ENCODE assay signal across 8 mouse cellular contexts in the genomic region with DNA sequence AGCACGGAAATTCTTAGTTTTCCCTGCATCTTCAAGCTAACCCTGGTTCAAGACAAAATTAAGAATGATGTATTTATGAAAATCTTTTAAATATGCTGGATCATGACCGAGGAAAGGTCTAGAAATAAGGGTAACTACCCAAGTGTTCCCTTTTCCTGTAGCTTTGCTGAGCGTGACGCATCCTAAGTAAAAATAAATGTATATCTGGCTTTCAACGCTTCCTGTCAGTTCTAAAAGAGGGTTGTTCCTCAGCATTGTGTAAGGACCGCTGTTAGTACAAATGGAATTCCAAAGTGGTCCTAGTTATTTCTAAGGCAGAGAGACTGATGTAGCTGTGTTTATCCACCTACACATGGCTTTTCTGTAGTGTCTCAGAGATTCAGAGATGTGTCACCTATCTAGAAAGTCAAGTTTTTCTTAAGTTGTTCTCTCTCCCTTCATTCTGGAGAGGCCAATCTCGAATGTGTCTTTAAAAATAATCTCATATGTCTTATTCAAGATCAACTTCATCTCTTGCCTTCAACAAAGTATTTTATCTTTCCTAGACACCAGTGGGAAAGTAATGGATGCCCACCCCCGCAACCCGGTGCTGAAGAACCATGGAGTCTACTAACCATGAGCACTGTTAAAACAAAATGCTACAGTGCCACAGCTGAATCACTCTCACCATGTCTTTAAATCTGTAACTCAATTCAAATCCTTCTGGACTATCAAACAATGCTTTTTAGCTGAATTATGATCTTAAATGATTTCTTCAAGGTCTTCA. TPM values are rescaled to one million over a fixed set of nuclear protein-coding genes. Genes with fewer than 3 reads are reported as not detected.
DNase-seq lines count a peak whose midpoint lies in the region; ATAC-seq and TF ChIP-seq lines count a peak whose summit lies in the region.

No protein-coding gene starts in this region.

- peak; percentile 15 for DNase-seq in liver, adult 2 months (ENCODE audit: extremely low read depth, low read depth, low spot score)
- DNase-seq in liver = no peak
- no peak for DNase-seq in hindbrain, postnatal 0 days (ENCODE audit: low spot score)
- DNase-seq in urinary bladder, postnatal 4 days (ENCODE audit: low spot score in 2 of 2) = no peak
- no peak for DNase-seq in Muller cell, postnatal 12 days (ENCODE audit: inconsistent ontology term)

- peak overlapping the region; percentile 33; the same call in 1 of the 2 replicates for H3K4me3 ChIP-seq in liver, adult 2 months (ENCODE audit: insufficient read depth, low read depth, low read length)
- H3K4me3 ChIP-seq in embryonic facial prominence, embryonic 12.5 days = peak overlapping the region; percentile 94
- H3K4me3 ChIP-seq in hindbrain, postnatal 0 days (ENCODE audit: low read length) = peak overlapping the region; percentile 44; the same call in 1 of the 2 replicates
- H3K4me3 ChIP-seq in neural tube, embryonic 12.5 days = no peak overlapping the region

- no peaks in the 10 kb centered on the region for H3K36me3 ChIP-seq in liver, adult 2 months (ENCODE audit: control insufficient read depth, insufficient read depth, low read length)
- H3K36me3 ChIP-seq in embryonic facial prominence, embryonic 12.5 days = no peaks in the 10 kb centered on the region
- H3K36me3 ChIP-seq in hindbrain, postnatal 0 days (ENCODE audit: insufficient read depth, low read length) = no peaks in the 10 kb centered on the region
- H3K36me3 ChIP-seq in neural tube, embryonic 12.5 days = no peaks in the 10 kb centered on the region

- H3K9ac ChIP-seq in liver, adult 2 months (ENCODE audit: low read depth, low read length) = peak overlapping the region; percentile 46; the same call in 1 of the 2 replicates
- H3K9ac ChIP-seq in embryonic facial prominence, embryonic 12.5 days = no peak overlapping the region
- no peak overlapping the region for H3K9ac ChIP-seq in hindbrain, postnatal 0 days (replicated peaks; ENCODE audit: low read length)
- no peak overlapping the region for H3K9ac ChIP-seq in neural tube, embryonic 12.5 days

- peaks cover 41% of the 10 kb centered on the region for H3K4me1 ChIP-seq in liver, adult 2 months (ENCODE audit: control insufficient read depth, insufficient read depth, low read length)
- peaks cover 33% of the 10 kb centered on the region for H3K4me1 ChIP-seq in embryonic facial prominence, embryonic 12.5 days
- H3K4me1 ChIP-seq in hindbrain, postnatal 0 days (ENCODE audit: insufficient read depth, low read length) = peaks cover 7% of the 10 kb centered on the region; the same call in 1 of the 2 replicates
- peaks cover 12% of the 10 kb centered on the region for H3K4me1 ChIP-seq in neural tube, embryonic 12.5 days

- ATAC-seq in embryonic facial prominence, embryonic 12.5 days (ENCODE audit: insufficient number of reproducible peaks, insufficient read depth, low FRiP score, low TSS enrichment) = no peak
- ATAC-seq in hindbrain, postnatal 0 days = no peak
- ATAC-seq in neural tube, embryonic 12.5 days (ENCODE audit: low FRiP score, low read depth) = no peak
- ATAC-seq in megakaryocyte-erythroid progenitor cell, adult 5-6 weeks (replicated peaks; ENCODE audit: low FRiP score, low TSS enrichment, poor library complexity, severe bottlenecking) = no peak

- H3K27me3 ChIP-seq in liver, adult 2 months (ENCODE audit: control insufficient read depth, insufficient read depth, low read length) = no peaks in the 10 kb centered on the region
- H3K27me3 ChIP-seq in embryonic facial prominence, embryonic 12.5 days = no peaks in the 10 kb centered on the region
- no peaks in the 10 kb centered on the region; the same call in 1 of the 2 replicates for H3K27me3 ChIP-seq in hindbrain, postnatal 0 days (ENCODE audit: insufficient read depth, low read length)
- no peaks in the 10 kb centered on the region for H3K27me3 ChIP-seq in neural tube, embryonic 12.5 days (replicated peaks)

- H3K4me2 ChIP-seq in embryonic facial prominence, embryonic 12.5 days (replicated peaks) = peak overlapping the region; percentile 63
- peak overlapping the region; percentile 73 for H3K4me2 ChIP-seq in hindbrain, postnatal 0 days (ENCODE audit: low read depth, low read length)
- H3K4me2 ChIP-seq in neural tube, embryonic 12.5 days (replicated peaks) = peak overlapping the region; percentile 85

- 30% methylated on average over 9 of the region's 9 CpGs for WGBS in liver, adult 2 months
- 77% methylated on average over 9 of the region's 9 CpGs for WGBS in embryonic facial prominence, embryonic 12.5 days
- 81% methylated on average over 9 of the region's 9 CpGs for WGBS in hindbrain, postnatal 0 days
- 83% methylated on average over 9 of the region's 9 CpGs for WGBS in neural tube, embryonic 12.5 days

- peak overlapping the region; percentile 48 for H3K27ac ChIP-seq in liver, adult 2 months (replicated peaks; ENCODE audit: insufficient read depth, low read depth, low read length)
- H3K27ac ChIP-seq in embryonic facial prominence, embryonic 12.5 days = peak overlapping the region; percentile 97
- H3K27ac ChIP-seq in hindbrain, postnatal 0 days = no peak overlapping the region
- no peak overlapping the region for H3K27ac ChIP-seq in neural tube, embryonic 12.5 days

- H3K79me2 ChIP-seq in liver, adult 2 months (ENCODE audit: control insufficient read depth, insufficient read depth, low read length) = peaks cover 39% of the 10 kb centered on the region; the same call in 1 of the 2 replicates

- H3K9me3 ChIP-seq in embryonic facial prominence, embryonic 12.5 days = no peaks in the 10 kb centered on the region
- no peaks in the 10 kb centered on the region for H3K9me3 ChIP-seq in hindbrain, postnatal 0 days (ENCODE audit: low read length)
- H3K9me3 ChIP-seq in neural tube, embryonic 12.5 days = no peaks in the 10 kb centered on the region

- TF ChIP-seq CTCF in liver, adult 2 months (IDR thresholded peaks at IDR 0.05; ENCODE audit: low read depth, low read length) = no peak
- TF ChIP-seq CTCF in hindbrain, postnatal 0 days (IDR thresholded peaks at IDR 0.05; ENCODE audit: low read depth) = no peak

- TF ChIP-seq POLR2A in liver, adult 2 months (IDR thresholded peaks at IDR 0.05; ENCODE audit: extremely low read depth, insufficient read depth, low read length) = no peak

RNA-seq across cellular contexts. Expression of gene Nfe2l2, which starts 2.4 kb away (rescaled TPM):
- 29.5 and 34.1 TPM in 2 replicates for total RNA-seq in liver, adult 2 months (2014; rRNA removed)
- 35.9 and 40.1 TPM in 2 replicates for polyA plus RNA-seq in liver, adult 2 months (2012; rRNA removed)
- 33.2 and 36.2 TPM in 2 replicates for polyA plus RNA-seq in embryonic facial prominence, embryonic 12.5 days (2016; fragmentation: Nextera tagmentation; extraction: Ambion mirVana)
- total RNA-seq in hindbrain, postnatal 0 days (2014; rRNA removed) = 7.4 and 11.6 TPM in 2 replicates
- 16.3 and 17.0 TPM in 2 replicates for polyA plus RNA-seq in hindbrain, postnatal 0 days (2015; fragmentation: Nextera tagmentation; extraction: Ambion mirVana)
- 18.2 and 20.9 TPM in 2 replicates for polyA plus RNA-seq in neural tube, embryonic 12.5 days (2016; fragmentation: Nextera tagmentation; extraction: Ambion mirVana)
- total RNA-seq in megakaryocyte-erythroid progenitor cell, adult 5-6 weeks (2014; fragmentation: Nextera tagmentation) = 127 and 136 TPM in 2 replicates
- 123 and 130 TPM in 2 replicates for total RNA-seq in megakaryocyte-erythroid progenitor cell, adult 5-6 weeks (2017)

RNA-seq across cellular contexts. Expression of gene Hnrnpa3, which starts 42.9 kb away (rescaled TPM):
- 44.2 and 45.5 TPM in 2 replicates for total RNA-seq in liver, adult 2 months (2014; rRNA removed)
- polyA plus RNA-seq in liver, adult 2 months (2012; rRNA removed) = 13.9 and 14.1 TPM in 2 replicates
- polyA plus RNA-seq in embryonic facial prominence, embryonic 12.5 days (2016; fragmentation: Nextera tagmentation; extraction: Ambion mirVana) = 343 and 389 TPM in 2 replicates
- 64.9 and 67.8 TPM in 2 replicates for total RNA-seq in hindbrain, postnatal 0 days (2014; rRNA removed)
- polyA plus RNA-seq in hindbrain, postnatal 0 days (2015; fragmentation: Nextera tagmentation; extraction: Ambion mirVana) = 131 and 137 TPM in 2 replicates
- 334 and 350 TPM in 2 replicates for polyA plus RNA-seq in neural tube, embryonic 12.5 days (2016; fragmentation: Nextera tagmentation; extraction: Ambion mirVana)
- total RNA-seq in megakaryocyte-erythroid progenitor cell, adult 5-6 weeks (2014; fragmentation: Nextera tagmentation) = 791 and 833 TPM in 2 replicates
- total RNA-seq in megakaryocyte-erythroid progenitor cell, adult 5-6 weeks (2017) = 389 and 460 TPM in 2 replicates

Comparison
In these comparisons a context has a peak if more than half of its experiments do, and no peak if none do; other contexts are left out.
1. H3K27ac ChIP-seq: peak in liver, adult 2 months (single experiment) and embryonic facial prominence, embryonic 12.5 days (single experiment); none in hindbrain, postnatal 0 days (single experiment) and neural tube, embryonic 12.5 days (single experiment).
2. Peak in every context shown above with its lines, with median percentiles within 50 percentile points of each other: H3K4me2 ChIP-seq.